Mouse (Mus musculus) lung, embryonic 16.5 days (tissue): Measurements from ENCODE around the gene Cops7a. TPM values are rescaled to one million over a fixed set of nuclear protein-coding genes. Genes with fewer than 3 reads are reported as not detected.
A peak's percentile ranks its signal among the peaks of the same experiment; 100 is the strongest.

Source experiments
- ATAC-seq: fragments of 200-750 bp; cut with Nextera tagmentation; 2 replicates; pipeline ENCODE4 v1.8.0; 2017; ENCODE audit warnings: low read depth, mild to moderate bottlenecking, moderate library complexity
- H3K27ac ChIP-seq: fragments of 300-500 bp; sonication (generic); 2 replicates; pipeline ENCODE4 v1.5.1; 2014; ENCODE audit warnings: mild to moderate bottlenecking, control low read depth, low read length
- H3K27me3 ChIP-seq: fragments of 300-500 bp; sonication (generic); 2 replicates; pipeline ENCODE4 v1.6.1; 2014; ENCODE audit warnings: low read depth, low read length, mixed read lengths; ENCODE audit not compliant: control insufficient read depth, insufficient read depth
- H3K36me3 ChIP-seq: fragments of 300-500 bp; sonication (generic); 2 replicates; pipeline ENCODE4 v1.6.1; 2014; ENCODE audit warnings: low read length; ENCODE audit not compliant: control insufficient read depth, insufficient read depth
- H3K4me1 ChIP-seq: fragments of 300-500 bp; sonication (generic); replicated peaks from 2 replicates; pipeline ENCODE4 v1.6.1; 2014; ENCODE audit warnings: low read length, mixed read lengths; ENCODE audit not compliant: control insufficient read depth, insufficient read depth
- H3K4me2 ChIP-seq: fragments of 300-500 bp; sonication (generic); 2 replicates; pipeline ENCODE4 v1.6.1; 2014; ENCODE audit warnings: low read depth, low read length, control low read depth
- H3K4me3 ChIP-seq: fragments of 300-500 bp; sonication (generic); 2 replicates; pipeline ENCODE4 v1.5.1; 2014; ENCODE audit warnings: mild to moderate bottlenecking, low read length, control low read depth
- H3K9ac ChIP-seq: fragments of 300-500 bp; sonication (generic); 2 replicates; pipeline ENCODE4 v1.6.1; 2014; ENCODE audit warnings: low read length, control low read depth
- H3K9me3 ChIP-seq: fragments of 300-500 bp; sonication (generic); 2 replicates; pipeline ENCODE4 v1.6.1; 2016; ENCODE audit warnings: low read length; ENCODE audit not compliant: control insufficient read depth
- WGBS: fragments of 180-500 bp; shearing (Covaris S2); extraction: QIAGEN DNeasy Blood & Tissue Kit; methylation state at CpG from one replicate; pipeline ENCODE4 v1.1.7; 2014; 5-methylcytosine and 5-hydroxymethylcytosine counted together
- polyA plus RNA-seq: library from polyadenylated mRNA; unstranded; fragments of >200 nt; fragmentation: Nextera tagmentation; extraction: Ambion mirVana; gene quantifications from 2 replicates; pipeline ENCODE4 v1.2.1, GENCODE M21; 2015

Cops7a gene
- polyA plus RNA-seq: 138 and 153 TPM in 2 replicates

- no peaks in the 10 kb centered on the region for H3K27me3 ChIP-seq
- no peaks in the 10 kb centered on the region for H3K9me3 ChIP-seq
- H3K36me3 ChIP-seq: peaks cover 7% of the 10 kb centered on the region; the same call in 1 of the 2 replicates
- peak within 1 kb of the TSS; percentile 88 for H3K27ac ChIP-seq
- H3K4me3 ChIP-seq: peak within 1 kb of the TSS; percentile 80
- H3K9ac ChIP-seq: peak within 1 kb of the TSS; percentile 89
- under 1% methylated on average over 68 of the region's 68 CpGs for WGBS
- ATAC-seq: peak; percentile 96
- peak within 1 kb of the TSS; percentile 96 for H3K4me2 ChIP-seq
- peaks cover 11% of the 10 kb centered on the region for H3K4me1 ChIP-seq
Observed at GRCm38 (mm10) chr6:124965088-124965719, at the start of gene Cops7a. Gene Cops7a, minus strand, starts transcription at chr6:124965538.

DNA sequence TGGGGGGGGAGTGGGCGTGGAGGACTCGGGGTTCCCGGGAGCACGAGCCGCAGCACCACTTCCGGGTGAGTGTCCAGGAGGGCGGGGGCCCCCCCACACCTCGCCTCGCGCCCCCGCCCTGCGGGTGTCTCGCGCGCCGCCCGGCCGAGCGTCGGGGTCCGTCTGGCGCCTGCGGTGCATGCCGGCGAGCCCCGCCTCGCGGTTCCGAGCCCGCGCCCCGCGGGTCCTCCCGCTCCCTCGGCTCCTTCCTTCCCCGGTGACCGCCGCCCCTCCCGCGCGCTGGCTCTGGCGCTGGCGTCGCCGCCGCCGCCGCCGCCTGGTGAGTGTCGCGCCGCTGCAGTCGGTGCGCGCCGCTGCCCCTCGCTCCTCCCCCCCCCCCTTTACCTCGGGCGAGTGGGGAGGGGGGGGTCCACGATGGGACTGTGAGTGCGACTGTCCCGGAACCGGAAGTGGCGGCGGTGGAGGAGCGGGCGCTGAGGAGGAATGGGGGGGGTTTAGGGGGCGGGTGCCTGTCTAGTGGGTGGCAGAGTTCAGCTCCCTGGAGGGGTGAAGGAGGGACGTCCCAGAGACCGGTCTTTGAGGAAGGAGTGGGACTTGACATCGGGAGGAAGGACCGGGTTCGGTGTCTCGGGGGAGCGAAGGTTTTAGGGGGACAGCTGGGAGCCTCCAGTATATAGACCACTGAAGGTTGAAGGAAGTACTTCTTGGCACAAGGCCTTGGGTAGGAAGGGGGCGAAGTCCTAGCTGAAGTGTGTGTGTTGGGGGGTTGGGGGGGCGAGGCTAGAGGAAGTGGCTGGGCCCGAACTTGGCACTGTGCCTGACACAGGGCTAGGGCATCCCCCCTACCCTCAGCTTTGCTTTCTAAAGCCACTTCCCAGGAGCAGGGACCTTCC lies 44.1 kb upstream of the Cops7a start:
- under 1% methylated on average over 51 of the region's 78 CpGs for WGBS
- Histone ChIP-seq H3K4me2 (peak overlapping the region; percentile 79), H3K27ac (peak overlapping the region; percentile 99), H3K4me3 (peak overlapping the region; percentile 76), H3K36me3 (peaks cover 11% of the 10 kb centered on the region), H3K27me3 (no peaks in the 10 kb centered on the region), H3K9ac (peak overlapping the region; percentile 97), H3K9me3 (no peaks in the 10 kb centered on the region), H3K4me1 (peaks cover 13% of the 10 kb centered on the region)
- peak; percentile 88 for ATAC-seq

- no peak for ATAC-seq
- peaks cover 13% of the 10 kb centered on the region for H3K4me1 ChIP-seq
- no peaks in the 10 kb centered on the region for H3K27me3 ChIP-seq
Observed at GRCm38 (mm10) chr6:125009129-125009180, 43.6 kb upstream of the Cops7a start, which contains the start of gene Zfp384. Gene Zfp384, plus strand, starts transcription at chr6:125009145.

GRCm38 (mm10) chr6:125008586-125009128 lies 43.3 kb upstream of the Cops7a start:
- ATAC-seq: peak; percentile 98
- Histone ChIP-seq H3K9ac (peak overlapping the region; percentile 97), H3K27me3 (peaks cover under 1% of the 10 kb centered on the region; the same call in 1 of the 2 replicates), H3K4me3 (peak overlapping the region; percentile 76), H3K9me3 (no peaks in the 10 kb centered on the region), H3K27ac (peak overlapping the region; percentile 99), H3K4me1 (peaks cover 13% of the 10 kb centered on the region), H3K36me3 (peaks cover 7% of the 10 kb centered on the region; the same call in 1 of the 2 replicates), H3K4me2 (peak overlapping the region; percentile 79)
- WGBS: under 1% methylated on average over 32 of the region's 34 CpGs

More at GRCm38 (mm10) chr6:125009129-125009180, 43.6 kb upstream of the Cops7a start, which contains the start of gene Zfp384:
- Histone ChIP-seq H3K4me2 (peak within 1 kb of the TSS; percentile 79), H3K4me3 (peak within 1 kb of the TSS; percentile 76), H3K36me3 (peaks cover 7% of the 10 kb centered on the region; the same call in 1 of the 2 replicates), H3K27ac (peak within 1 kb of the TSS; percentile 99), H3K9me3 (no peaks in the 10 kb centered on the region), H3K9ac (peak within 1 kb of the TSS; percentile 97)
- WGBS: 0% methylated on average over 3 of the region's 3 CpGs

DNA sequence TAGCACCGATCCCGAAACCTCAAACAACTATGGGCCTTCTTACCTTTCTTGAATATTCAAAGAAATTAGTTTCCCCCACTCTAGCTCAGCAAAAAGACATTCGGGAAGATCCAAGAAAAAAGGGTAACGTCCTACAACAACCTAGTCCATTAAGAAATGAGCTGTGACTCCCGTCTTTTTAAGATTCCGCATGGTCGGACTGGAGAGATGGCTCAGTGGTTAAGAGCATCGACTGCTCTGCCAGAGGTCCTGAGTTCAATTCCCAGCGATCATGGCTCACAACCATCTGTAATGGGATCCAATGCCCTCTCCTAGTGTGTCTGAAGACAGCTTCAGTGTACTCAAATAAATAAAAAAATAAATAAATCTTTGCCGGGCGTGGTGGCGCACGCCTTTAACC lies 42.7 kb upstream of the Cops7a start:
- peaks cover 7% of the 10 kb centered on the region; the same call in 1 of the 2 replicates for H3K36me3 ChIP-seq
- peak overlapping the region; percentile 71 for H3K4me2 ChIP-seq
- peaks cover 13% of the 10 kb centered on the region for H3K4me1 ChIP-seq
- no peak for ATAC-seq
- 37% methylated on average over 13 of the region's 13 CpGs for WGBS
- peaks cover 6% of the 10 kb centered on the region; the same call in 1 of the 2 replicates for H3K27me3 ChIP-seq
- H3K9ac ChIP-seq: peak overlapping the region; percentile 61
- H3K27ac ChIP-seq: peak overlapping the region; percentile 56; the same call in 1 of the 2 replicates
- H3K4me3 ChIP-seq: peak overlapping the region; percentile 76
- H3K9me3 ChIP-seq: no peaks in the 10 kb centered on the region

- Histone ChIP-seq H3K4me1 (0 out of 2 replicates have a peak, but pooled peaks cover 3% of the 10 kb centered on the region), H3K27ac (no peak overlapping the region), H3K9ac (no peak overlapping the region), H3K36me3 (no peaks in the 10 kb centered on the region), H3K4me3 (no peak overlapping the region), H3K4me2 (no peak overlapping the region), H3K27me3 (peaks cover 18% of the 10 kb centered on the region), H3K9me3 (no peaks in the 10 kb centered on the region)
- no peak for ATAC-seq
- 38% methylated on average over 3 of the region's 3 CpGs for WGBS
Observed at GRCm38 (mm10) chr6:125005086-125005485, 39.7 kb upstream of the Cops7a start.

DNA sequence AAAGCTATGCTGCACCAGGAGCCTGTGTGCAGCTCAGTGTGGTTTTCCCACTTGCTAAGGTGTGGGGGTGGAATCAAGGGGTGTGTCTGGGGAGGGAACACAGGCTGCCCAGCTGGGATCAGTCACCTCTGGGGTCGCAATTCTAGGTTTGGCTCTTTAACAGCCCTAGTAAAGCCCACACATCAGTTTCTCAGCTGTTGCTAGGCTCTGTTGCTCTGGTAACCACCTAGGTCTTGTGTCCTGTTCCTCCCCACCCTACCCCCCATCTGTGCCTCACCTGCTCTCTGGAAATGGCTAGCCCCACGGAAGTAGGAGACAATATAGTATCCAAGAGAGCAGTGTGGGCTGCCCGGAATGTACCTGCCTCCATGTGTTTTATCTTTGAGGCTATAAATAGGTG lies 38.4 kb upstream of the Cops7a start:
- no peaks in the 10 kb centered on the region for H3K36me3 ChIP-seq
- 0 out of 2 replicates have a peak, but pooled peaks cover 3% of the 10 kb centered on the region for H3K4me1 ChIP-seq
- H3K4me3 ChIP-seq: no peak overlapping the region
- no peak for ATAC-seq
- no peak overlapping the region for H3K27ac ChIP-seq
- H3K4me2 ChIP-seq: no peak overlapping the region
- no peaks in the 10 kb centered on the region for H3K9me3 ChIP-seq
- H3K27me3 ChIP-seq: peaks cover 30% of the 10 kb centered on the region
- H3K9ac ChIP-seq: no peak overlapping the region
- WGBS: 30% methylated on average over 3 of the region's 3 CpGs

DNA sequence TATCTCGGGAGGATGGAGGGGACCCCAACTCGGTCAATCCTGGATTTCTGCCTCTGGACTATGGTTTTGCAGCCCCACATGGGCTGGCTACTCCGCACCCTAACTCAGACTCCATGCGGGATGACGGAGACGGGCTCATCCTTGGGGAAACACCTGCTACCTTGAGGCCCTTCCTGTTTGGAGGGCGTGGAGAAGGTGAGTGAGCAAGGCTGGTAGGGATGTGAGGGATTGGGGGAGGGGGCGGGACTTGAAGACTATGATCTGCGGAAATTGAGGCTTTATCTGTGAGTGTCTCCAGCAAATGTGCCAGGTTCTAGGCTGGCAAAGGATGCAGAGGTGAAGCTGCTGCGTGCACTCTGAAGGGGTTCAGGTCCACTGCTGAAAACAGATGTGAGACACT lies 34.2 kb upstream of the Cops7a start:
- ATAC-seq: no peak
- no peaks in the 10 kb centered on the region for H3K36me3 ChIP-seq
- no peak overlapping the region for H3K27ac ChIP-seq
- H3K4me1 ChIP-seq: peaks cover 7% of the 10 kb centered on the region
- no peak overlapping the region for H3K4me2 ChIP-seq
- no peaks in the 10 kb centered on the region for H3K9me3 ChIP-seq
- no peak overlapping the region for H3K4me3 ChIP-seq
- H3K27me3 ChIP-seq: peaks cover 69% of the 10 kb centered on the region
- no peak overlapping the region for H3K9ac ChIP-seq
- WGBS: 20% methylated on average over 10 of the region's 10 CpGs

- Histone ChIP-seq H3K4me1 (peaks cover 7% of the 10 kb centered on the region), H3K9ac (no peak overlapping the region), H3K27me3 (peaks cover 74% of the 10 kb centered on the region), H3K27ac (no peak overlapping the region), H3K36me3 (no peaks in the 10 kb centered on the region), H3K4me2 (no peak overlapping the region), H3K4me3 (no peak overlapping the region), H3K9me3 (no peaks in the 10 kb centered on the region)
- 25% methylated on average over 14 of the region's 14 CpGs for WGBS
- ATAC-seq: no peak
Observed at GRCm38 (mm10) chr6:124999091-124999490, 33.8 kb upstream of the Cops7a start.
